Mouse (Mus musculus) embryonic fibroblast, embryonic 13.5 days (primary cell): ENCODE measurements around the gene Vmn1r149.
"Not testable (repeated sequence)": the region's sequence is repeated elsewhere in the genome, so short reads cannot be mapped to it uniquely, and the experiment has no call there.

Source experiments
- CTCF ChIP-seq: IDR thresholded peaks from 2 replicates; pipeline ENCODE4 v1.5.1; 2011; ENCODE audit warnings: mild to moderate bottlenecking, control low read depth, low read length, moderate library complexity, borderline replicate concordance; ENCODE audit not compliant: insufficient read depth
- POLR2A ChIP-seq: IDR thresholded peaks from 2 replicates; pipeline ENCODE4 v1.6.1; 2011; ENCODE audit warnings: low read depth, mild to moderate bottlenecking, control low read depth, low read length, moderate library complexity

GRCm38 (mm10) chr7:22438129-22438528, at the start of gene Vmn1r149:
- TF ChIP-seq CTCF, POLR2A: not testable (repeated sequence)
